Mouse (Mus musculus): ENCODE measurements around the gene Syngap1. TPM values are rescaled to one million over a fixed set of nuclear protein-coding genes. Genes with fewer than 3 reads are reported as not detected.
A peak's percentile ranks its signal among the peaks of the same experiment; 100 is the strongest.

Syngap1 gene
- polyA plus RNA-seq, 2 experiments, result 0.08 to 3.4 TPM

GRCm38 (mm10) chr17:27018555-27019196 is 77.6 kb downstream of the Syngap1 start:
- Histone ChIP-seq H3K4me1 (replicated peaks; ENCODE audit: control insufficient read depth in 2 of 2, insufficient read depth in 2 of 2, low read length in 1 of 2) (no peaks in the 10 kb centered on the region), H3K27ac (no peak overlapping the region), H3K36me3 (replicated peaks; ENCODE audit: control insufficient read depth, insufficient read depth, low read depth) (peaks cover 6% of the 10 kb centered on the region), H3K9ac (replicated peaks) (peak overlapping the region; percentile 63), H3K9me3 (ENCODE audit: control insufficient read depth, low read length) (no peaks in the 10 kb centered on the region), H3K4me3 (ENCODE audit: insufficient read depth in 1 of 2, low read depth in 2 of 2, low read length in 2 of 2) (peak overlapping the region in 1 of 2 experiments; percentile 65; a peak in 2 of 4 replicates), H3K4me2 (ENCODE audit: low read depth) (peak overlapping the region; percentile 68), H3K27me3 (ENCODE audit: control insufficient read depth, insufficient read depth, low read length) (no peaks in the 10 kb centered on the region)
- WGBS (ENCODE audit: insufficient replicate concordance), result 46% methylated on average over 12 of the region's 12 CpGs
- DNase-seq (ENCODE audit: low read depth in 3 of 3, low spot score in 3 of 3) (no peak), ATAC-seq (ENCODE audit: insufficient read depth) (no peak)
- TF ChIP-seq CTCF (IDR thresholded peaks at IDR 0.05; ENCODE audit: low read depth) (no peak), EP300 (IDR thresholded peaks at IDR 0.05; ENCODE audit: low read depth) (no peak)

DNA sequence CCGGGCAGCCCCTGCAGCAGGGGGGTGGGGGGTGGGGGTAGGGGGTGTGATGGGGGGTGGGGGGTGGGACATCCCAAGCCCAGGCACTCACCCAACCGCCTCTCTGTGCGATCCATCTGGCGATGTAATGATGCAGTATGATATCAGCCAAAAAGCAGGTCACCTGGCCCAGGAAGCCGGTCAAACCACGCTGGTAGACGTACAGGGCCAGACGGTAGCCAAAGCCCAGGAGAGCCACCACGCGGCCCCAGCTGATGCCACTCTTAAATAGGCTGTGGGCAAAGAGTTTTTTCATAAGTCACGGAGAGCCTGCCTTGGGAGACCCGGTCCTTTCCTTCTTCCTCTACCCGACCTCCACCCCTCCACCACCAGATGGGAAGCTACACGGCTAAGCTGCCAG is 80.0 kb downstream of the Syngap1 start:
- no peak for DNase-seq (ENCODE audit: low read depth in 3 of 3, low spot score in 3 of 3)
- Histone ChIP-seq H3K4me2 (ENCODE audit: low read depth) (no peak overlapping the region), H3K27ac (no peak overlapping the region), H3K36me3 (replicated peaks; ENCODE audit: control insufficient read depth, insufficient read depth, low read depth) (peaks cover 6% of the 10 kb centered on the region), H3K9me3 (ENCODE audit: control insufficient read depth, low read length) (no peaks in the 10 kb centered on the region), H3K9ac (replicated peaks) (no peak overlapping the region), H3K4me3 (ENCODE audit: insufficient read depth in 1 of 2, low read depth in 2 of 2, low read length in 2 of 2) (no peak overlapping the region), H3K4me1 (replicated peaks; ENCODE audit: control insufficient read depth in 2 of 2, insufficient read depth in 2 of 2, low read length in 1 of 2) (no peaks in the 10 kb centered on the region), H3K27me3 (ENCODE audit: control insufficient read depth, insufficient read depth, low read length) (no peaks in the 10 kb centered on the region)
- 83% methylated on average over 14 of the region's 14 CpGs for WGBS (ENCODE audit: insufficient replicate concordance)
- no peak for TF ChIP-seq CTCF (IDR thresholded peaks at IDR 0.05; ENCODE audit: low read depth)
- TF ChIP-seq EP300 (IDR thresholded peaks at IDR 0.05; ENCODE audit: low read depth), result no peak
- ATAC-seq (ENCODE audit: insufficient read depth), result no peak

DNA sequence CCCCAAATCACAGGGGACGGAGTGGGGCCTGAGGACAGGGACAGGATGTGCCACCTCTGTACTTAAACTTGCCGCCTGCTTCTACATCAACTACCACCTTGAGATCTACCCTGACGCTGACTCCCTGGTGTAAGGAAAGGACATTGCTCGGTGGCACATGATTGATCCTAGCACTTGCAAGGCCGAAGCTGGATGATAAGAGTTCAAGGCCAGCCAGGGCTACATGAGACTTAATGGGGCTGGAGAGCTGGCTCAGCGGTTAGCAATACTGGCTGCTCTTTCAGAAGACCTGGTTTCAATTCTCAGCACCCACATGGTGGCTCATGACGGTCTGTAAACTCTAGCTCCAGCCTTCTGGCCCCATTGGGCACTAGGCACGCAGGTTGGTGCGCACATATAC is 80.7 kb downstream of the Syngap1 start:
- 77% methylated on average over 9 of the region's 9 CpGs for WGBS (ENCODE audit: insufficient replicate concordance)
- no peak overlapping the region for H3K9ac ChIP-seq (replicated peaks)
- H3K27ac ChIP-seq, result no peak overlapping the region
- H3K27me3 ChIP-seq (ENCODE audit: control insufficient read depth, insufficient read depth, low read length), result no peaks in the 10 kb centered on the region
- peaks cover 6% of the 10 kb centered on the region for H3K36me3 ChIP-seq (replicated peaks; ENCODE audit: control insufficient read depth, insufficient read depth, low read depth)
- H3K4me1 ChIP-seq (replicated peaks; ENCODE audit: control insufficient read depth in 2 of 2, insufficient read depth in 2 of 2, low read length in 1 of 2), result no peaks in the 10 kb centered on the region
- DNase-seq (ENCODE audit: low read depth in 3 of 3, low spot score in 3 of 3) (no peak), ATAC-seq (ENCODE audit: insufficient read depth) (no peak)
- H3K9me3 ChIP-seq (ENCODE audit: control insufficient read depth, low read length), result no peaks in the 10 kb centered on the region
- TF ChIP-seq CTCF (IDR thresholded peaks at IDR 0.05; ENCODE audit: low read depth), result no peak
- no peak for TF ChIP-seq EP300 (IDR thresholded peaks at IDR 0.05; ENCODE audit: low read depth)
- H3K4me2 ChIP-seq (ENCODE audit: low read depth), result no peak overlapping the region
- no peak overlapping the region for H3K4me3 ChIP-seq (ENCODE audit: insufficient read depth in 1 of 2, low read depth in 2 of 2, low read length in 2 of 2)

Small RNA genes lying within 50 kb of the gene (microRNA-seq; reads per million reads assigned to microRNA genes)
- gene Gm27775, result not detected
- not detected for gene Mir3083
- not detected for gene Mir6968

Other genes with a start within 250 kb of the Syngap1 start
- 1.2 and 1.3 TPM in 2 replicates for gene Crebrf, start 225.6 kb upstream of the Syngap1 start, polyA plus RNA-seq (2012; rRNA removed)
- 2.8 and 3.2 TPM in 2 replicates for gene Crebrf, start 225.6 kb upstream of the Syngap1 start, polyA plus RNA-seq (2014; fragmentation: Nextera tagmentation; extraction: Ambion mirVana)
- gene Bnip1, start 160.2 kb upstream of the Syngap1 start, polyA plus RNA-seq (2012; rRNA removed), result 10.5 and 13.7 TPM in 2 replicates
- gene Bnip1, start 160.2 kb upstream of the Syngap1 start, polyA plus RNA-seq (2014; fragmentation: Nextera tagmentation; extraction: Ambion mirVana), result 15.0 and 18.8 TPM in 2 replicates
- gene Nkx2-5, start 96.2 kb upstream of the Syngap1 start, polyA plus RNA-seq (2012; rRNA removed), result not detected in 2 replicates
- gene Nkx2-5, start 96.2 kb upstream of the Syngap1 start, polyA plus RNA-seq (2014; fragmentation: Nextera tagmentation; extraction: Ambion mirVana), result not detected in 2 replicates
- gene Kifc5b, start 24.2 kb upstream of the Syngap1 start, polyA plus RNA-seq (2012; rRNA removed), result 12.2 and 13.8 TPM in 2 replicates
- 2.7 and 3.3 TPM in 2 replicates for gene Kifc5b, start 24.2 kb upstream of the Syngap1 start, polyA plus RNA-seq (2014; fragmentation: Nextera tagmentation; extraction: Ambion mirVana)
- 6.3 and 6.4 TPM in 2 replicates for gene Phf1, start 8.2 kb upstream of the Syngap1 start, polyA plus RNA-seq (2012; rRNA removed)
- 0.94 and 1.7 TPM in 2 replicates for gene Phf1, start 8.2 kb upstream of the Syngap1 start, polyA plus RNA-seq (2014; fragmentation: Nextera tagmentation; extraction: Ambion mirVana)
- gene Cuta, start 1.7 kb upstream of the Syngap1 start, polyA plus RNA-seq (2012; rRNA removed), result 53.0 and 53.5 TPM in 2 replicates
- 82.5 and 86.8 TPM in 2 replicates for gene Cuta, start 1.7 kb upstream of the Syngap1 start, polyA plus RNA-seq (2014; fragmentation: Nextera tagmentation; extraction: Ambion mirVana)
- gene Zbtb9, start 31.9 kb downstream of the Syngap1 start, polyA plus RNA-seq (2012; rRNA removed), result 3.1 and 4.0 TPM in 2 replicates
- gene Zbtb9, start 31.9 kb downstream of the Syngap1 start, polyA plus RNA-seq (2014; fragmentation: Nextera tagmentation; extraction: Ambion mirVana), result 2.6 and 3.4 TPM in 2 replicates
- gene Bak1, start 87.8 kb downstream of the Syngap1 start, polyA plus RNA-seq (2012; rRNA removed), result 16.1 and 17.3 TPM in 2 replicates
- gene Bak1, start 87.8 kb downstream of the Syngap1 start, polyA plus RNA-seq (2014; fragmentation: Nextera tagmentation; extraction: Ambion mirVana), result 5.4 and 5.8 TPM in 2 replicates
- 0.96 and 1.00 TPM in 2 replicates for gene Itpr3, start 116.1 kb downstream of the Syngap1 start, polyA plus RNA-seq (2012; rRNA removed)
- 0.53 and 0.75 TPM in 2 replicates for gene Itpr3, start 116.1 kb downstream of the Syngap1 start, polyA plus RNA-seq (2014; fragmentation: Nextera tagmentation; extraction: Ambion mirVana)
- 73.6 and 129 TPM in 2 replicates for gene Uqcc2, start 192.7 kb downstream of the Syngap1 start, polyA plus RNA-seq (2012; rRNA removed)
- 204 and 208 TPM in 2 replicates for gene Uqcc2, start 192.7 kb downstream of the Syngap1 start, polyA plus RNA-seq (2014; fragmentation: Nextera tagmentation; extraction: Ambion mirVana)
- gene Ip6k3, start 226.5 kb downstream of the Syngap1 start, polyA plus RNA-seq (2012; rRNA removed), result 0.02 TPM in 1 of 2 replicates, not detected in the other
- gene Ip6k3, start 226.5 kb downstream of the Syngap1 start, polyA plus RNA-seq (2014; fragmentation: Nextera tagmentation; extraction: Ambion mirVana), result 0.04 TPM in 1 of 2 replicates, not detected in the other

All from liver, embryonic 14.5 days (tissue).